Mouse (Mus musculus): ENCODE results near the gene Atp5d. TPM values are rescaled to one million over a fixed set of nuclear protein-coding genes. Genes with fewer than 3 reads are reported as not detected.

The Atp5d gene
- polyA plus RNA-seq, 1 experiment from 2014 or later, result 401 TPM

Other genes starting within 250 kb of the Atp5d start
- gene Cfd, start 247.8 kb upstream of the Atp5d start, polyA plus RNA-seq (2014; fragmentation: Nextera tagmentation; extraction: Ambion mirVana), result not detected in 2 replicates
- 60.4 and 60.6 TPM in 2 replicates for gene Med16, start 229.7 kb upstream of the Atp5d start, polyA plus RNA-seq (2014; fragmentation: Nextera tagmentation; extraction: Ambion mirVana)
- 3.3 and 14.8 TPM in 2 replicates for gene Gm26602, start 227.8 kb upstream of the Atp5d start, polyA plus RNA-seq (2014; fragmentation: Nextera tagmentation; extraction: Ambion mirVana)
- gene Kiss1r, start 221.7 kb upstream of the Atp5d start, polyA plus RNA-seq (2014; fragmentation: Nextera tagmentation; extraction: Ambion mirVana), result 0.55 and 1.0 TPM in 2 replicates
- 135 and 145 TPM in 2 replicates for gene R3hdm4, start 217.4 kb upstream of the Atp5d start, polyA plus RNA-seq (2014; fragmentation: Nextera tagmentation; extraction: Ambion mirVana)
- gene Arid3a, start 211.6 kb upstream of the Atp5d start, polyA plus RNA-seq (2014; fragmentation: Nextera tagmentation; extraction: Ambion mirVana), result 5.4 and 6.6 TPM in 2 replicates
- gene Wdr18, start 178.5 kb upstream of the Atp5d start, polyA plus RNA-seq (2014; fragmentation: Nextera tagmentation; extraction: Ambion mirVana), result 111 and 112 TPM in 2 replicates
- gene Grin3b, start 167.9 kb upstream of the Atp5d start, polyA plus RNA-seq (2014; fragmentation: Nextera tagmentation; extraction: Ambion mirVana), result 0.29 and 0.33 TPM in 2 replicates
- gene Tmem259, start 154.3 kb upstream of the Atp5d start, polyA plus RNA-seq (2014; fragmentation: Nextera tagmentation; extraction: Ambion mirVana), result 17.8 and 18.6 TPM in 2 replicates
- 160 and 182 TPM in 2 replicates for gene Cnn2, start 150.0 kb upstream of the Atp5d start, polyA plus RNA-seq (2014; fragmentation: Nextera tagmentation; extraction: Ambion mirVana)
- 3.4 and 3.9 TPM in 2 replicates for gene Abca7, start 142.1 kb upstream of the Atp5d start, polyA plus RNA-seq (2014; fragmentation: Nextera tagmentation; extraction: Ambion mirVana)
- 4.6 and 4.9 TPM in 2 replicates for gene Arhgap45, start 122.0 kb upstream of the Atp5d start, polyA plus RNA-seq (2014; fragmentation: Nextera tagmentation; extraction: Ambion mirVana)
- gene Polr2e, start 98.8 kb upstream of the Atp5d start, polyA plus RNA-seq (2014; fragmentation: Nextera tagmentation; extraction: Ambion mirVana), result 217 and 243 TPM in 2 replicates
- 506 and 516 TPM in 2 replicates for gene Gpx4, start 91.5 kb upstream of the Atp5d start, polyA plus RNA-seq (2014; fragmentation: Nextera tagmentation; extraction: Ambion mirVana)
- gene Sbno2, start 33.1 kb upstream of the Atp5d start, polyA plus RNA-seq (2014; fragmentation: Nextera tagmentation; extraction: Ambion mirVana), result 12.5 and 13.6 TPM in 2 replicates
- 26.5 and 31.6 TPM in 2 replicates for gene Stk11, start 22.8 kb upstream of the Atp5d start, polyA plus RNA-seq (2014; fragmentation: Nextera tagmentation; extraction: Ambion mirVana)
- 10.4 and 15.0 TPM in 2 replicates for gene Cbarp, start 2.2 kb downstream of the Atp5d start, polyA plus RNA-seq (2014; fragmentation: Nextera tagmentation; extraction: Ambion mirVana)
- 58.3 and 66.4 TPM in 2 replicates for gene Midn, start 9.6 kb downstream of the Atp5d start, polyA plus RNA-seq (2014; fragmentation: Nextera tagmentation; extraction: Ambion mirVana)
- gene Cirbp, start 27.4 kb downstream of the Atp5d start, polyA plus RNA-seq (2014; fragmentation: Nextera tagmentation; extraction: Ambion mirVana), result 82.0 and 83.4 TPM in 2 replicates
- 6.4 and 8.3 TPM in 2 replicates for gene 1600002K03Rik, start 34.3 kb downstream of the Atp5d start, polyA plus RNA-seq (2014; fragmentation: Nextera tagmentation; extraction: Ambion mirVana)
- 48.8 and 50.7 TPM in 2 replicates for gene Efna2, start 40.9 kb downstream of the Atp5d start, polyA plus RNA-seq (2014; fragmentation: Nextera tagmentation; extraction: Ambion mirVana)
- gene Mum1, start 87.8 kb downstream of the Atp5d start, polyA plus RNA-seq (2014; fragmentation: Nextera tagmentation; extraction: Ambion mirVana), result 75.6 and 79.4 TPM in 2 replicates
- gene Ndufs7, start 110.5 kb downstream of the Atp5d start, polyA plus RNA-seq (2014; fragmentation: Nextera tagmentation; extraction: Ambion mirVana), result 219 and 265 TPM in 2 replicates
- gene Gamt, start 122.4 kb downstream of the Atp5d start, polyA plus RNA-seq (2014; fragmentation: Nextera tagmentation; extraction: Ambion mirVana), result 20.4 and 24.1 TPM in 2 replicates
- gene Dazap1, start 122.9 kb downstream of the Atp5d start, polyA plus RNA-seq (2014; fragmentation: Nextera tagmentation; extraction: Ambion mirVana), result 53.2 and 55.4 TPM in 2 replicates
- gene Rps15, start 153.8 kb downstream of the Atp5d start, polyA plus RNA-seq (2014; fragmentation: Nextera tagmentation; extraction: Ambion mirVana), result 858 and 895 TPM in 2 replicates
- 75.5 and 77.7 TPM in 2 replicates for gene Apc2, start 157.3 kb downstream of the Atp5d start, polyA plus RNA-seq (2014; fragmentation: Nextera tagmentation; extraction: Ambion mirVana)
- 39.7 and 45.2 TPM in 2 replicates for gene 2310011J03Rik, start 181.9 kb downstream of the Atp5d start, polyA plus RNA-seq (2014; fragmentation: Nextera tagmentation; extraction: Ambion mirVana)
- 3.8 and 4.5 TPM in 2 replicates for gene Pcsk4, start 190.9 kb downstream of the Atp5d start, polyA plus RNA-seq (2014; fragmentation: Nextera tagmentation; extraction: Ambion mirVana)
- gene Reep6, start 191.3 kb downstream of the Atp5d start, polyA plus RNA-seq (2014; fragmentation: Nextera tagmentation; extraction: Ambion mirVana), result 7.0 and 8.0 TPM in 2 replicates
- 0.51 and 0.76 TPM in 2 replicates for gene Adamtsl5, start 209.8 kb downstream of the Atp5d start, polyA plus RNA-seq (2014; fragmentation: Nextera tagmentation; extraction: Ambion mirVana)
- gene Plk5, start 217.8 kb downstream of the Atp5d start, polyA plus RNA-seq (2014; fragmentation: Nextera tagmentation; extraction: Ambion mirVana), result 0.36 and 0.87 TPM in 2 replicates
- 13.3 and 15.9 TPM in 2 replicates for gene Mex3d, start 249.0 kb downstream of the Atp5d start, polyA plus RNA-seq (2014; fragmentation: Nextera tagmentation; extraction: Ambion mirVana)

All from forebrain, embryonic 11.5 days (tissue).